Mouse (Mus musculus) lung, postnatal 0 days (tissue): Measurements from ENCODE around the gene Slc1a5. TPM values are rescaled to one million over a fixed set of nuclear protein-coding genes. Genes with fewer than 3 reads are reported as not detected.

ENCODE experiments used
- ATAC-seq: fragments of 200-750 bp; cut with Nextera tagmentation; 2 replicates; pipeline ENCODE4 v1.8.0; 2017; ENCODE audit warnings: moderate library complexity
- DNase-seq: peaks from one replicate; pipeline ENCODE4 v3.0.0-alpha.2; 2016; ENCODE audit warnings: low spot score
- H3K27ac ChIP-seq: fragments of 300-500 bp; sonication (generic); 2 replicates; pipeline ENCODE4 v1.5.1; 2014; ENCODE audit warnings: antibody characterized with exemption, mild to moderate bottlenecking, low read length, mixed read lengths
- H3K27me3 ChIP-seq: fragments of 300-500 bp; sonication (generic); replicated peaks from 2 replicates; pipeline ENCODE4 v1.6.1; 2014; ENCODE audit warnings: low read length, mixed read lengths; ENCODE audit not compliant: insufficient read depth
- H3K36me3 ChIP-seq: fragments of 300-500 bp; sonication (generic); 2 replicates; pipeline ENCODE4 v1.6.1; 2014; ENCODE audit warnings: low read length, mixed read lengths; ENCODE audit not compliant: insufficient read depth
- H3K4me1 ChIP-seq: fragments of 300-500 bp; sonication (generic); 2 replicates; pipeline ENCODE4 v1.6.1; 2014; ENCODE audit warnings: antibody characterized with exemption, low read depth, low read length, mixed read lengths; ENCODE audit not compliant: insufficient read depth
- H3K4me2 ChIP-seq: fragments of 300-500 bp; sonication (generic); replicated peaks from 2 replicates; pipeline ENCODE4 v1.6.1; 2014; ENCODE audit warnings: low read depth, mild to moderate bottlenecking, low read length, moderate library complexity, mixed read lengths
- H3K4me3 ChIP-seq: fragments of 300-500 bp; sonication (generic); 2 replicates; pipeline ENCODE4 v1.5.1; 2014; ENCODE audit warnings: low read depth, low read length
- H3K9ac ChIP-seq: fragments of 300-500 bp; sonication (generic); replicated peaks from 2 replicates; pipeline ENCODE4 v1.6.1; 2014; ENCODE audit warnings: low read depth, mild to moderate bottlenecking
- H3K9me3 ChIP-seq: fragments of 300-500 bp; sonication (generic); 2 replicates; pipeline ENCODE4 v1.6.1; 2016; ENCODE audit warnings: low read length, mixed read lengths
- CTCF ChIP-seq: IDR thresholded peaks from 2 replicates; pipeline ENCODE4 v1.5.1; 2016; ENCODE audit warnings: antibody characterized with exemption, mild to moderate bottlenecking
- EP300 ChIP-seq: IDR thresholded peaks from 2 replicates; pipeline ENCODE4 v1.6.1; 2016; ENCODE audit warnings: antibody characterized with exemption, mild to moderate bottlenecking, control low read depth
- WGBS: fragments of 180-500 bp; shearing (Covaris S2); extraction: QIAGEN DNeasy Blood & Tissue Kit; methylation state at CpG from one replicate; pipeline ENCODE4 v1.1.7; 2014; 5-methylcytosine and 5-hydroxymethylcytosine counted together
- polyA plus RNA-seq: library from polyadenylated mRNA; unstranded; fragments of >200 nt; fragmentation: Nextera tagmentation; extraction: Ambion mirVana; gene quantifications from 2 replicates; pipeline ENCODE4 v1.2.1, GENCODE M21; 2015

Gene Slc1a5
- polyA plus RNA-seq, 1 experiment from 2014 or later: 178 TPM

DNA sequence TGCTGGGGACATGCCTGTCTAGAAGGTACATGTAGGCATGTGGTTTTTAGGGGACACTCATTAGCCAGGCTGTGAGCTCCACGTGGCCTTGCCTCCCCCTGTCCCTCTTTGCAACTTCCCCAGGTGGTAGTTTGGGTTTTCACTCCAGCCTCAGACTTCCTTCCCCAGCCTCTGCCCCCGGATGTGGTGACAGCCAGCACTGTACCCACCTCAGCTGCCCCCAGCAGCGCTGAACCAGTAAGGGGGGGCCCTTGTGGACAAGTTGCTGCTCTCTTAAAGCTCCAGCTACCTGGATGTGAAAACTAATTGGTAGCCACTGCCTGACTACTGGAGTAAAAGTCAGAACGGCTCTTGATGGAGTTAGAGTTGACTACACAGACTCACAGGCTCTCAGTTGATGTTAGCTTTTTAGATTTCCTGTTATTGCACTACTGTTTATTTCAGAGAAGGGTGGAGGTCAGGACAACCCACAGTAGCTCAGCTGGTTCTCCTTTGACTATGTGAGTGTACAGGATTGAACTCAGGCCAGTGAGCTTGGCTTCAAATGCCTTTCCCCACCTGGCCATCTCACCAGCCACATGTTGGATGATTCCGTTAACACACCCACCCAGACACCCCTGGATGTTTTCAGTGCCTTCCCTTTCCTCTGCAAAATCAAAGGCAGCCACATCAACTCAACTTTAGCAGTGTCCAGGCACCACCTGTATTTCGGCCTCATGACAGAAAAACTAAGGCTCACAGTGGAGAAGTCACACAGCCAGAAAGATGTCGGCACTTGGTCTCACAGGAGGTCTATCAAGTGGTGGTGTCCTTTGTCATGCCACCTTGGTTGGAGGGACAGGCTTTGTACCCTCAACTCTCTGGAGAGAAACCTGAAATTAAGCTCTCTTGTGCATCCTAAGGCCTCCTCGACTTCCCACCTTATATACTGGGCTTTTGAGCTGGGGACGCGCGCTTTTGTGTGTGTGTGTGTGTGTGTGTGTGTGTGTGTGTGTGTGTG lies 60.7 kb downstream of the Slc1a5 start:
- DNase-seq: peak; percentile 40
- ATAC-seq: no peak
- TF ChIP-seq CTCF: no peak
- peak; percentile 44 for TF ChIP-seq EP300
- Histone ChIP-seq H3K4me3 (peak overlapping the region; percentile 59; the same call in 1 of the 2 replicates), H3K9ac (no peak overlapping the region), H3K36me3 (peaks cover 22% of the 10 kb centered on the region; the same call in 1 of the 2 replicates), H3K4me2 (peak overlapping the region; percentile 98), H3K4me1 (peaks cover 17% of the 10 kb centered on the region; the same call in 1 of the 2 replicates), H3K9me3 (no peaks in the 10 kb centered on the region), H3K27me3 (no peaks in the 10 kb centered on the region), H3K27ac (peak overlapping the region; percentile 94)
- 21% methylated on average over 11 of the region's 11 CpGs for WGBS

DNA sequence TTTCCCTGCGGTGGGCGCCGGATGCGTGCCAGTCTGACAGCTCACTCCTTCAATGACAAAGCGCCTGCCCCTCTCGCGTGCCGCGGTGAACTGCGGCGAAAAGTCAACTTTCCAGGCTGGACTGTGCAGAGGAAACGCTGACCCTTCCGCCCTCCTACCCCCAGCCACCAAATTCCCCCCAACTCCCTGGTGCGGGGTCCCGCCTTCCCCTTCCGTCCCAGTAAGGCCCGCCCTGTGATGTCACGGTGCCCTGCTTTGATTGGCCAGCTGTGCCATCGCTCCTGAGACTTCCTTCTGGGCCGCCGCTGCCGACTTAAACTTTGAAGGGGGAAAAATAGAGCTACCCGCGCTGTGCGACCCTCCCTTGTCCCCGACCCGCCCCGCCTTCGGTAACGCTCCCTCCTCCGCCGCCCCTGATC lies 61.5 kb downstream of the Slc1a5 start, which contains the start of gene Prkd2:
TSS of gene Prkd2 (plus strand) at position 258 of the 419 bp plus-strand sequence.
- H3K27ac ChIP-seq: peak within 1 kb of the TSS; percentile 94
- H3K36me3 ChIP-seq: peaks cover 21% of the 10 kb centered on the region; the same call in 1 of the 2 replicates
- under 1% methylated on average over 27 of the region's 32 CpGs for WGBS
- no peaks in the 10 kb centered on the region for H3K9me3 ChIP-seq
- peak within 1 kb of the TSS; percentile 98 for H3K4me2 ChIP-seq
- DNase-seq (peak; percentile 93), ATAC-seq (peak; percentile 88)
- TF ChIP-seq EP300 (no peak), CTCF (no peak)
- H3K4me3 ChIP-seq: peak within 1 kb of the TSS; percentile 59
- H3K4me1 ChIP-seq: peaks cover 17% of the 10 kb centered on the region; the same call in 1 of the 2 replicates
- peak within 1 kb of the TSS; percentile 82 for H3K9ac ChIP-seq
- no peaks in the 10 kb centered on the region for H3K27me3 ChIP-seq

GRCm38 (mm10) chr7:16843441-16844171 lies 62.5 kb downstream of the Slc1a5 start:
- Histone ChIP-seq H3K4me3 (peak overlapping the region; percentile 59), H3K9me3 (no peaks in the 10 kb centered on the region), H3K27me3 (no peaks in the 10 kb centered on the region), H3K4me2 (peak overlapping the region; percentile 98), H3K36me3 (peaks cover 12% of the 10 kb centered on the region; the same call in 1 of the 2 replicates), H3K9ac (peak overlapping the region; percentile 82), H3K4me1 (peaks cover 17% of the 10 kb centered on the region; the same call in 1 of the 2 replicates), H3K27ac (peak overlapping the region; percentile 94)
- ATAC-seq (no peak), DNase-seq (peak; percentile 42)
- TF ChIP-seq CTCF (no peak), EP300 (no peak)
- WGBS: 1% methylated on average over 33 of the region's 33 CpGs

DNA sequence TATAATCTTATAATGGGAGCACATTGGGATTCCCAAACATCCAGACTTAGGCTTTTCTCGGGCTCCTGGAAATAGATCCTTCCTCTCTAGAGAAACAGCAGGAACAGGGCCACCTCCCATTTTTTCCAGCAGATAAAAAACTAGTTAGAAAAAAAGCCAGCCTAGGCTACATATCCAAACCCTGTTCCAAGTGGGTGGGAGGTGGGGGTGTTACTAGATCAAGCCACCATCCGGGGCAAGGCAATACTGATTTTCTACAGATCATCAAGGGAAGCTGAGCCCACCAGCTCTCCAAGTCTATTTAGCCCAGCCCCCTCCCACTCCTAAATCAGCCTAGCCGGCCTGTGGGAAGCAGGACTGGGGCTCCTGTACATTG lies 63.5 kb downstream of the Slc1a5 start:
- Histone ChIP-seq H3K9ac (peak overlapping the region; percentile 82), H3K9me3 (no peaks in the 10 kb centered on the region), H3K36me3 (peaks cover 5% of the 10 kb centered on the region; the same call in 1 of the 2 replicates), H3K4me1 (peaks cover 17% of the 10 kb centered on the region; the same call in 1 of the 2 replicates), H3K4me2 (peak overlapping the region; percentile 98), H3K27ac (peak overlapping the region; percentile 94), H3K4me3 (peak overlapping the region; percentile 59), H3K27me3 (no peaks in the 10 kb centered on the region)
- ATAC-seq (no peak), DNase-seq (peak; percentile 19)
- 28% methylated on average over 3 of the region's 3 CpGs for WGBS
- TF ChIP-seq CTCF (no peak), EP300 (no peak)

GRCm38 (mm10) chr7:16845072-16845819 lies 64.1 kb downstream of the Slc1a5 start:
- Histone ChIP-seq H3K9ac (peak overlapping the region; percentile 82), H3K4me2 (peak overlapping the region; percentile 98), H3K9me3 (no peaks in the 10 kb centered on the region), H3K27ac (peak overlapping the region; percentile 94), H3K4me1 (peaks cover 17% of the 10 kb centered on the region; the same call in 1 of the 2 replicates), H3K4me3 (peak overlapping the region; percentile 59), H3K27me3 (no peaks in the 10 kb centered on the region), H3K36me3 (peaks cover 7% of the 10 kb centered on the region)
- 15% methylated on average over 14 of the region's 14 CpGs for WGBS
- ATAC-seq: peak; percentile 34
- peak; percentile 65 for DNase-seq
- TF ChIP-seq EP300: peak; percentile 58
- TF ChIP-seq CTCF: no peak
